Mouse (Mus musculus) c-Kit-negative CD71-positive TER-119-positive erythroid progenitor cells, embryonic 14.5 days (primary cell): ENCODE data around the gene Gm13103.
"Not testable (repeated sequence)": the region's sequence is repeated elsewhere in the genome, so short reads cannot be mapped to it uniquely, and the experiment has no call there.

ENCODE experiments used
- DNase-seq: peaks from one replicate; pipeline ENCODE4 v3.0.0-alpha.2; 2013; ENCODE audit warnings: low read depth, low spot score

Gene Gm13103

GRCm38 (mm10) chr4:143846197-143846596 lies at the start of gene Gm13103:
TSS of gene Gm13103 (plus strand) at chr4:143846497.
- not testable (repeated sequence) for DNase-seq

GRCm38 (mm10) chr4:143815993-143816392 lies 30.3 kb upstream of the Gm13103 start, which contains the start of gene Gm13084:
TSS of gene Gm13084 (minus strand) at chr4:143816093.
- DNase-seq, result no peak

GRCm38 (mm10) chr4:143882371-143882770 lies 36.1 kb downstream of the Gm13103 start:
- DNase-seq, result not testable (repeated sequence)

DNA sequence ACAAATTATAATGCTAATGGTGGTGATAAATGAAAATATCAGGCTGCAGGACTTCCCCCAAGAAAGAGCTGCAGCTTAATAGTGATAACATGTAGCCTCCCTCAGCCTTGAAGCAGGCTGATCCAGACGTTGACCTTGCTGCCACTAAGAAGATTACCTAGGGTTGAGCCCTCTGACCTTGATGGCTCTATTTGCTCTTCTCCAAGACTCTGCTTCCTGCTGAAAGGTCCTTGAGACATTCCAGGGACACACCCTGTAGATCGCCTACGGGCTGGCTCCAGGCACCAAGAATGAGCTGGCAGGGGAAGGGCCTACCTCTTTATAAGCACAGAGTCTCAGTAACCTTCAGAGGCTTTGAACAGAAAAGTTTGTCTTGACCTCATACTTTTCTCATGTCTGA lies 48.1 kb downstream of the Gm13103 start:
- not testable (repeated sequence) for DNase-seq

DNA sequence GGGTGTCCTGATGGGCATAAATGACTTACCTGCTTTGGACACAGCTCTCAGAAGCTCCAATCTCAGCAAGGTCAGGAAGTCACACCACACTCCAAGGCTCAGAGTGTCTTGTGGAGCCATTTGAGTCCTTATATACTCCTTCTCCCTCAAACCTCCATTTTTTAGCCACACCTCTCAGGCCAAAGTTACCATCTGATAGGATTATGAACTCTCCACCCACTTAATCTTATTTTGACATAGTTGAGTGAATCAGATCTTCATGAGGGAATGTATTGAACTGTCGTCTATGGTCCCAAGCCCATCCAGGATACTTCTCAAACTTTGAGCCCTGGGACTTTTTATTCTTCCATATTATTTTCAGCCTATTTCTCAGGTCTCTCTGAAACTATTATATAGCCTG lies 54.0 kb downstream of the Gm13103 start, which contains the start of gene Pramef6:
Gene Pramef6 (minus strand): TSS at position 101 of the 400 bp plus-strand sequence.
- not testable (repeated sequence) for DNase-seq
